Mouse (Mus musculus): ENCODE results near the gene Mrpl55.
"Not testable (repeated sequence)": the region's sequence is repeated elsewhere in the genome, so short reads cannot be mapped to it uniquely, and the experiment has no call there.

The Mrpl55 gene

GRCm38 (mm10) chr11:59192059-59192386 lies 10.3 kb upstream of the Mrpl55 start, which contains the start of gene Guk1:
TSS of gene Guk1 (minus strand) at chr11:59192212.
- no peak for DNase-seq

GRCm38 (mm10) chr11:59196230-59196629 lies 6.1 kb upstream of the Mrpl55 start:
- no peak for DNase-seq

GRCm38 (mm10) chr11:59201216-59202002 lies 877 bp upstream of the Mrpl55 start:
- DNase-seq: no peak

- DNase-seq: peak; percentile 94 to 95
Measured at GRCm38 (mm10) chr11:59208153-59208831, 6.0 kb downstream of the Mrpl55 start, which contains the start of gene 2310033P09Rik. TSS of gene 2310033P09Rik (plus strand) at chr11:59208321.

GRCm38 (mm10) chr11:59209003-59209441 lies 6.7 kb downstream of the Mrpl55 start:
- DNase-seq: peak; percentile 57

- no peak for DNase-seq
Measured at GRCm38 (mm10) chr11:59209580-59209979, 7.3 kb downstream of the Mrpl55 start.

- no peak for DNase-seq
Measured at GRCm38 (mm10) chr11:59210020-59210419, 7.7 kb downstream of the Mrpl55 start.

GRCm38 (mm10) chr11:59211561-59211960 lies 9.3 kb downstream of the Mrpl55 start:
- not testable (repeated sequence) for DNase-seq

GRCm38 (mm10) chr11:59212320-59212719 lies 10.0 kb downstream of the Mrpl55 start:
- DNase-seq: not testable (repeated sequence)

GRCm38 (mm10) chr11:59212892-59213494 lies 10.7 kb downstream of the Mrpl55 start:
- DNase-seq: no peak

GRCm38 (mm10) chr11:59216955-59217354 lies 14.7 kb downstream of the Mrpl55 start:
- no peak for DNase-seq

- no peak for DNase-seq
Measured at GRCm38 (mm10) chr11:59218389-59218998, 16.2 kb downstream of the Mrpl55 start.

- DNase-seq: no peak
Measured at GRCm38 (mm10) chr11:59219064-59219463, 16.8 kb downstream of the Mrpl55 start.

- DNase-seq: no peak
Measured at GRCm38 (mm10) chr11:59221604-59222003, 19.3 kb downstream of the Mrpl55 start.

- no peak for DNase-seq
Measured at GRCm38 (mm10) chr11:59222306-59222705, 20.0 kb downstream of the Mrpl55 start.

GRCm38 (mm10) chr11:59224025-59224424 lies 21.7 kb downstream of the Mrpl55 start:
- no peak for DNase-seq

- no peak for DNase-seq
Measured at GRCm38 (mm10) chr11:59224470-59224869, 22.2 kb downstream of the Mrpl55 start.

- no peak for DNase-seq
Measured at GRCm38 (mm10) chr11:59225167-59225566, 22.9 kb downstream of the Mrpl55 start.

- no peak for DNase-seq
Measured at GRCm38 (mm10) chr11:59226251-59226650, 24.0 kb downstream of the Mrpl55 start.

GRCm38 (mm10) chr11:59226787-59227603 lies 24.7 kb downstream of the Mrpl55 start:
- DNase-seq: no peak

- no peak for DNase-seq
Measured at GRCm38 (mm10) chr11:59227604-59228121, 25.4 kb downstream of the Mrpl55 start.
